Mouse (Mus musculus): ENCODE measurements around the gene Bmyc.
"Not testable (repeated sequence)": the region's sequence is repeated elsewhere in the genome, so short reads cannot be mapped to it uniquely, and the experiment has no call there.

Gene Bmyc

DNA sequence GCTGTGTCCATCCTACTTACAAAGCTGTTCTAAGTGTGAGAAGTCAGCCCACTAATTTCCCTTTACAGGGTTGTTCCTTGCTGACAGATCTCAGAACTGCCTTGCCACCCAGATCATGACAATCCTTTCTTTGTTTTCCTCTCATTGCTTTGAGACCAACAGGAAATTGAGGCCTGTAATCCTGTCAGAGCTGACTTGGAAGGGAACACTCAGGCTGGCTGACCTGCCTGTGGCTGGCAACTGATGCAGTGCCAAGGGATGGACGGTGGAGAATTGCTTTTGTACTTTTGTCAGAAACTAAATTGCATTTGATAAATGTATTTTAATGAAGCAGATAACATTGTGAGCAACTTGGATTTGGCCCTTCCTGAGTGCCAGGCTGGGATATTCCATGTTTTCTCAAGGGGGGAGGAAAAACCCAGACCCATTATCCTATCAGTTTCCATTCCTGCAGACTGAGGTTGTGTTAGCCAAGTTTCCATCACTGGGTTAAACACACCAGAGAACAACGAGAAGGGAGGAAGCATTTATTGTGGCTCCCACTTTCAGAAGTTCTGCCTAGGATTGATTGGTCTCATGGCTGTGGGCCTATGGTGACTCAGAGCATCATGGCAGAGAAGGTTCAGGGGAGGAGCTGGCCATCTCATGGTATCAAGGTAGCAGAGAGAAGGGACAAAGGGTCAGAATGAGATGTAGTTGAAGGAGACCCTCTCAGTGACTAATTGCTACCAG is 26.8 kb downstream of the Bmyc start:
- DNase-seq (ENCODE audit: low read depth), result no peak

DNA sequence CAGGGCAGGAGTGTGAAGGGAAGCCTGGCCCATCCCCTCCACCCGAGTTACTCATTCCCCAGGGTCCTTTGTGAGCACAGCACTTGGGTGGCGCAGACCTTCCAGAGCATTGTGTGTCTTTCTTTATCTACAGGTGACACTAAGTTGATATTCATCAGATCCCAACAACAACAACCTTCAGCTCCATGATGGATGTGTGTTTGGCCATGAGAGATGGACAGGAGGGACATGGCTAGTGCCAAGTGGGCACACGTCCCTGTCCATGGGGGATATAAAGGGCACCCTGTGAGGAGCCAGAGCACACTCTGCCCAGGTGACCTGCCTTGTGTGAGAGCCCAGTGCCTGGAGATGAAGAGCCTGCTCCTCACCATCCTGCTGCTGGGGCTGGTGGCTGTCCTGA is 30.2 kb downstream of the Bmyc start, which contains the start of gene Obp2b:
Obp2b (plus strand) TSS at position 301 of the 400 bp plus-strand sequence.
- not testable (repeated sequence) for DNase-seq (ENCODE audit: low read depth)

DNA sequence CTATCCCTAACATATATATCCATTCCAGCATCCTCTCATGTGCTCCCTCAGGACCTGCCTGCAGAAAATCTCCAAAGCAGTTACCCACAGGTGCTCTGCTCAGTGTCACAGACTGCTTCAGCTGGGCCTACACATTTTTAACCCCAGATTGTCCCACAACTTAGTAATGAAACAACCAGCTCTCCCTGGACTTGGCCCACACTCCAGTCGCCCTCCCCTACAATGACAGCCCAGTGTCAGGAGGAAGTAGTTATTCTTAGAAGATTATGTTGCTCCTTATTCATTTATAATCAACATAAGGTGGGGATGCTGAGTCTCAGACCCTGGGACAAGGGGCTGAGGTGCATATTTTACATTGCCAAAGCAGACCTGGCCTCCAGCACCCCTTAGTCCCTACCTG is 35.1 kb downstream of the Bmyc start:
- no peak for DNase-seq (ENCODE audit: low read depth)

DNA sequence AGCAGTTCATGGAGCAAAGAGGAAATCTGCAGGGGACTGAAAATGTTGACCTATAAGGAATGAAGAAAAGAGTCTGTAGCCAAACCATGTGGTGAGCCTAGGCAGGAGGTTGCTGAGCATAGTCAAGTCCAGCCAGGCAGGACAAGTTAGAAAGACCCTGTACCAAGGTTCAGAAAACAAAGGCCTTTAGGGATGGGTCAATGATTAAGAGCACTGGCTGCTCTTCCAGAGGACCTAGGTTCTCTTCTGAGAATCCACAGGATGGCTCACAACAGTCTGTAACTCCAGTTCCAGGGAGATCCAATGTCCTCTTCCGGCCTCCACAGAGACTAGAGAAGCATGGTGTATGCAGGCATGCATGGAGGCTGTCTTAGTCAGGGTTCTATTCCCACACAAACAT is 47.7 kb downstream of the Bmyc start:
- DNase-seq (ENCODE audit: low read depth), result no peak

All from induced T-regulatory cell, adult 2 months (primary cell).